In the genomic region with DNA sequence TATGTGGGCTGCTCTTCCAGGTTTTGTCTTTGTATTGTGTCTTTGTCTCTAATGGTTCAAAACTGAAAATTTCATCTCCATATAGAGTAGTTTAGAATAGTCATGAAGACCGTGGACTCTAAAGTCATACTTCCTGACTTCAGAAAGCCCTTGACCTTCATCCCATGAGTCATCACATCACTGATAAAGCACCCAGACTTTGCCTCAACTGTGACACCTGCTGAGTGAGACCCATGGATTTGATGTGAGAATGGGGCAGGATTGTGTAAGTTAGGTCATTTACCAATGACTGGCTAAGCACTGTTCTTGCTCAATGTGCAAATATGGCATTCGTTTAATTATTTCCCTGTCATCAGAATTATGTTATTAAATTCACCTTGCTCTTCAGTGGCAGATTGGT, we compare ENCODE assay signal across 31 mouse cellular contexts.
"Had no signal": no experiment of that assay in that cellular context is flagged by ENCODE, and none has a peak within 500 bp of the region (broad histone marks: within the 10 kb centered on the region; RNA-seq: fewer than 3 reads in every experiment).

No protein-coding gene starts in this region.

- DNase-seq: left cerebral cortex, postnatal 4 days; liver; liver, embryonic 13.5 days; liver, postnatal 0 days; lung, adult 18-20 months; lung, adult 2 months; lung, embryonic 14.5 days; lung, postnatal 10 days; lung, postnatal 14 days; lung, postnatal 36 days; lung, postnatal 4 days; midbrain, embryonic 14.5 days had no signal

- ATAC-seq: liver, embryonic 12.5 days; liver, postnatal 0 days; lung, postnatal 0 days; midbrain, embryonic 13.5 days; midbrain, embryonic 15.5 days; midbrain, embryonic 16.5 days had no signal

- H3K9me3 ChIP-seq: limb, embryonic 10.5 days; limb, embryonic 12.5 days; limb, embryonic 13.5 days; limb, embryonic 15.5 days; liver, embryonic 15.5 days; lung, embryonic 15.5 days; midbrain, embryonic 10.5 days; midbrain, embryonic 12.5 days; midbrain, embryonic 13.5 days; midbrain, embryonic 15.5 days had no signal

- H3K36me3 ChIP-seq: limb, embryonic 10.5 days; limb, embryonic 12.5 days; limb, embryonic 13.5 days; limb, embryonic 15.5 days; liver, embryonic 12.5 days; liver, embryonic 13.5 days; liver, embryonic 15.5 days; lung, embryonic 15.5 days; midbrain, embryonic 10.5 days; midbrain, embryonic 12.5 days; midbrain, embryonic 13.5 days; midbrain, embryonic 15.5 days had no signal

- H3K4me2 ChIP-seq: limb, embryonic 12.5 days; limb, embryonic 13.5 days; limb, embryonic 15.5 days; liver, embryonic 11.5 days; liver, embryonic 12.5 days; liver, embryonic 13.5 days; liver, embryonic 15.5 days; lung, embryonic 14.5 days; lung, embryonic 15.5 days; midbrain, embryonic 11.5 days; midbrain, embryonic 12.5 days; midbrain, embryonic 13.5 days; midbrain, embryonic 15.5 days had no signal

- H3K9ac ChIP-seq: limb, embryonic 12.5 days; limb, embryonic 13.5 days; limb, embryonic 15.5 days; liver, embryonic 12.5 days; liver, embryonic 13.5 days; liver, embryonic 14.5 days; liver, embryonic 15.5 days; liver, postnatal 0 days; lung, embryonic 14.5 days; lung, embryonic 15.5 days; midbrain, embryonic 12.5 days; midbrain, embryonic 13.5 days; midbrain, embryonic 15.5 days had no signal

- H3K4me1 ChIP-seq: limb, embryonic 10.5 days; limb, embryonic 12.5 days; limb, embryonic 13.5 days; limb, embryonic 15.5 days; liver, embryonic 12.5 days; liver, embryonic 13.5 days; liver, embryonic 15.5 days; lung, embryonic 15.5 days; megakaryocyte, embryonic 14.5 days; midbrain, embryonic 15.5 days had no signal

- H3K4me3 ChIP-seq: limb, embryonic 10.5 days; limb, embryonic 12.5 days; limb, embryonic 13.5 days; limb, embryonic 15.5 days; liver, embryonic 12.5 days; liver, embryonic 13.5 days; liver, embryonic 15.5 days; lung, embryonic 15.5 days; megakaryocyte, embryonic 14.5 days; midbrain, embryonic 10.5 days; midbrain, embryonic 12.5 days; midbrain, embryonic 13.5 days; midbrain, embryonic 15.5 days; myocyte had no signal

- H3K27ac ChIP-seq: limb, embryonic 10.5 days; limb, embryonic 12.5 days; limb, embryonic 13.5 days; limb, embryonic 15.5 days; liver, embryonic 12.5 days; liver, embryonic 13.5 days; liver, embryonic 14.5 days; liver, embryonic 15.5 days; lung, embryonic 15.5 days; macrophage; midbrain, embryonic 10.5 days; midbrain, embryonic 12.5 days; midbrain, embryonic 13.5 days; midbrain, embryonic 15.5 days had no signal

- H3K27me3 ChIP-seq: limb, embryonic 12.5 days; limb, embryonic 13.5 days; limb, embryonic 15.5 days; liver, embryonic 12.5 days; liver, embryonic 13.5 days; liver, embryonic 15.5 days; lung, embryonic 15.5 days; megakaryocyte, embryonic 14.5 days; midbrain, embryonic 13.5 days; midbrain, embryonic 15.5 days had no signal
